Mouse (Mus musculus) stomach, embryonic 15.5 days (tissue): ENCODE results near the gene Slc9a7. TPM values are rescaled to one million over a fixed set of nuclear protein-coding genes. Genes with fewer than 3 reads are reported as not detected.
A peak's percentile ranks its signal among the peaks of the same experiment; 100 is the strongest.

Experiments
- ATAC-seq: fragments of 200-750 bp; cut with Nextera tagmentation; 2 replicates; pipeline ENCODE4 v1.8.0; 2017; ENCODE audit warnings: low read depth, moderate number of reproducible peaks, moderate TSS enrichment; ENCODE audit not compliant: insufficient read depth, low FRiP score
- H3K27ac ChIP-seq: fragments of 300-500 bp; sonication (generic); 2 replicates; pipeline ENCODE4 v1.5.1; 2015; ENCODE audit warnings: mild to moderate bottlenecking, inconsistent platforms
- H3K27me3 ChIP-seq: fragments of 300-500 bp; sonication (generic); replicated peaks from 2 replicates; pipeline ENCODE4 v1.6.1; 2015; ENCODE audit warnings: inconsistent platforms
- H3K36me3 ChIP-seq: fragments of 300-500 bp; sonication (generic); 2 replicates; pipeline ENCODE4 v1.6.1; 2015; ENCODE audit warnings: inconsistent platforms
- H3K4me1 ChIP-seq: fragments of 300-500 bp; sonication (generic); 2 replicates; pipeline ENCODE4 v1.6.1; 2015; ENCODE audit warnings: inconsistent platforms
- H3K4me2 ChIP-seq: fragments of 300-500 bp; sonication (generic); 2 replicates; pipeline ENCODE4 v1.6.1; 2015; ENCODE audit warnings: mild to moderate bottlenecking, inconsistent platforms
- H3K4me3 ChIP-seq: fragments of 300-500 bp; sonication (generic); replicated peaks from 2 replicates; pipeline ENCODE4 v1.5.1; 2015; ENCODE audit warnings: inconsistent platforms
- H3K9ac ChIP-seq: fragments of 300-500 bp; sonication (generic); 2 replicates; pipeline ENCODE4 v1.6.1; 2015; ENCODE audit warnings: inconsistent platforms
- H3K9me3 ChIP-seq: fragments of 300-500 bp; sonication (generic); 2 replicates; pipeline ENCODE4 v1.6.1; 2016; ENCODE audit warnings: inconsistent platforms
- WGBS: fragments of 180-500 bp; shearing (Covaris S2); methylation state at CpG from one replicate; pipeline ENCODE4 v1.1.7; 2015; 5-methylcytosine and 5-hydroxymethylcytosine counted together
- polyA plus RNA-seq: library from polyadenylated mRNA; unstranded; fragments of >200 nt; fragmentation: Nextera tagmentation; extraction: Ambion mirVana; gene quantifications from 2 replicates; pipeline ENCODE4 v1.2.1, GENCODE M21; 2015

The Slc9a7 gene
- polyA plus RNA-seq, result 0.80 and 0.99 TPM in 2 replicates

DNA sequence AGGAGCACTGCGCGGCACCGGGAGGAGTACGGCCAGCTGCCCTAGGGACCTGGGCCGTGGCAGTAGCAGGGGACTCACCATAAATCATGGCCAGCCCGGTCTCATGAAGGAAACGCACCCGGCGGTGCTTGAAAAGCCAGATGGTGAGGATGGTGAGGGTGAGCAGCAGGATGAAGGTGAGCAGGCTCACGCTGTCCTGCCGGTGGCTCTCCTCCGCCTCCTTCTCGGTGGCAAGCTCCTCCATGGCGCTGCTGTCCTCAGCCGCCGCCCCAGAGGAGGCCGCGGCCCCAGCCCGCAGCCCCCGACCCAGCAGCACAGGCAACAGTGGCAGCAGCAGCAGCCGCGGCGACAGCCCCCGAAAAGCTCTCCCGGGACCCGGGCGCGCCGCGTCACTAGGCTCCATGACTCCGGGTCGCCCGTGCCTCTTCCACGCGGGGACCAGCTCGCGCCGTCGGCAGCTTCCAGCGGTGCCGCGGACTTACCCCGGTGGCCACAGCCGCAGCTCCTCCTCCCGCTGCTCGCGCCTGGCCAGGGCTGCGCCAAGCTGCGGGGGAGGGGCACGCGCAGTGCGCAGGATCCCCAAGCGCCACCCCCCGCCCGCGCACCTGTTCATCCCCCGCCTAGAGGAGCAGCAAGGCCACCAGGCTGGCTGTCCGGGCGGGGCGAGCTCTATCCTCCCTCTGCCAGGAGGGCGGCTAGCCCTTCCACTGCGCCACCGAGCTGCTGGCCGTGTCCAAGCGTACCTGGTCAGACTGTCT is at the start of gene Slc9a7:
TSS of gene Slc9a7 (minus strand) at position 526 of the 758 bp plus-strand sequence.
- Histone ChIP-seq H3K36me3 (no peaks in the 10 kb centered on the region), H3K27me3 (no peaks in the 10 kb centered on the region), H3K27ac (no peak within 1 kb of the TSS), H3K9me3 (no peaks in the 10 kb centered on the region), H3K4me3 (peak within 1 kb of the TSS; percentile 48), H3K4me1 (no peaks in the 10 kb centered on the region), H3K4me2 (peak within 1 kb of the TSS; percentile 83), H3K9ac (0 out of 2 replicates have a peak within 1 kb of the TSS, but pooled peaks have one; percentile 19)
- peak; percentile 81; the same call in 1 of the 2 replicates for ATAC-seq
- WGBS, result 14% methylated on average over 54 of the region's 65 CpGs

- no peaks in the 10 kb centered on the region for H3K9me3 ChIP-seq
- H3K9ac ChIP-seq, result no peak overlapping the region
- no peak for ATAC-seq
- no peak overlapping the region for H3K4me3 ChIP-seq
- H3K4me1 ChIP-seq, result no peaks in the 10 kb centered on the region
- H3K27me3 ChIP-seq, result no peaks in the 10 kb centered on the region
- H3K27ac ChIP-seq, result no peak overlapping the region
- H3K4me2 ChIP-seq, result no peak overlapping the region
- WGBS, result 16% methylated on average over 2 of the region's 2 CpGs
- H3K36me3 ChIP-seq, result no peaks in the 10 kb centered on the region
These were observed 44.1 kb upstream of the Slc9a7 start for GRCm38 (mm10) chrX:20335722-20336121.

- no peak for ATAC-seq
- no peak overlapping the region for H3K9ac ChIP-seq
- H3K27ac ChIP-seq, result no peak overlapping the region
- H3K27me3 ChIP-seq, result no peaks in the 10 kb centered on the region
- 47% methylated on average over 1 of the region's 1 CpGs for WGBS
- H3K4me3 ChIP-seq, result no peak overlapping the region
- H3K4me2 ChIP-seq, result no peak overlapping the region
- H3K36me3 ChIP-seq, result no peaks in the 10 kb centered on the region
- H3K9me3 ChIP-seq, result no peaks in the 10 kb centered on the region
- no peaks in the 10 kb centered on the region for H3K4me1 ChIP-seq
These were observed 41.1 kb upstream of the Slc9a7 start for GRCm38 (mm10) chrX:20332756-20333155.

DNA sequence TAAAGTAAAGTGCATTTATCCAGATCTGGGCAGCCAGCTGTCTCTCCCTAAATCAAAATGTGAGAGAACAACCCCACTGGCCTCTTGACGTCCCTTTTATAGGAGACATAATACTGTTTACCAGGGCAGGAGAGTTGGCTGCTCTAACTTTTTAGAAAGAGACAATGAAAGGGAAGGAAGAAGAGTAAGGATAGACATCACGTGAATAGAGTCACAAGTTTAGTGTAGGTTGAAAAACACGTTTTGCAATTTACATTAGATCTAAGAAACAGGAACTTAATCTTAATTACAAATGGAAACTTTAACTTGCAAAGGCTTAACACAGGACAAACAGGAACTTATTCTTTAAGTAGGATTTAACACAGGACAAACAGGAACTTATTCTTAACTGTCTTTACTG is 15.6 kb upstream of the Slc9a7 start:
- no peak for ATAC-seq

GRCm38 (mm10) chrX:20305941-20306340 is 14.3 kb upstream of the Slc9a7 start:
- no peak for ATAC-seq

More for the DNA sequence above, 15.6 kb upstream of the Slc9a7 start:
- WGBS, result 41% methylated on average over 3 of the region's 3 CpGs
- Histone ChIP-seq H3K4me1 (no peaks in the 10 kb centered on the region), H3K36me3 (no peaks in the 10 kb centered on the region), H3K27me3 (no peaks in the 10 kb centered on the region), H3K27ac (no peak overlapping the region), H3K9me3 (no peaks in the 10 kb centered on the region), H3K9ac (no peak overlapping the region), H3K4me3 (no peak overlapping the region), H3K4me2 (no peak overlapping the region)

GRCm38 (mm10) chrX:20303280-20303679 is 11.7 kb upstream of the Slc9a7 start:
- H3K36me3 ChIP-seq, result no peaks in the 10 kb centered on the region
- no peaks in the 10 kb centered on the region for H3K9me3 ChIP-seq
- no peaks in the 10 kb centered on the region for H3K27me3 ChIP-seq
- no peak overlapping the region for H3K9ac ChIP-seq
- no peaks in the 10 kb centered on the region for H3K4me1 ChIP-seq
- H3K27ac ChIP-seq, result no peak overlapping the region
- ATAC-seq, result no peak
- no peak overlapping the region for H3K4me2 ChIP-seq
- H3K4me3 ChIP-seq, result no peak overlapping the region

More at GRCm38 (mm10) chrX:20305941-20306340, 14.3 kb upstream of the Slc9a7 start:
- Histone ChIP-seq H3K27me3 (no peaks in the 10 kb centered on the region), H3K36me3 (no peaks in the 10 kb centered on the region), H3K4me1 (no peaks in the 10 kb centered on the region), H3K9me3 (no peaks in the 10 kb centered on the region), H3K27ac (no peak overlapping the region), H3K4me3 (no peak overlapping the region), H3K4me2 (no peak overlapping the region), H3K9ac (no peak overlapping the region)

DNA sequence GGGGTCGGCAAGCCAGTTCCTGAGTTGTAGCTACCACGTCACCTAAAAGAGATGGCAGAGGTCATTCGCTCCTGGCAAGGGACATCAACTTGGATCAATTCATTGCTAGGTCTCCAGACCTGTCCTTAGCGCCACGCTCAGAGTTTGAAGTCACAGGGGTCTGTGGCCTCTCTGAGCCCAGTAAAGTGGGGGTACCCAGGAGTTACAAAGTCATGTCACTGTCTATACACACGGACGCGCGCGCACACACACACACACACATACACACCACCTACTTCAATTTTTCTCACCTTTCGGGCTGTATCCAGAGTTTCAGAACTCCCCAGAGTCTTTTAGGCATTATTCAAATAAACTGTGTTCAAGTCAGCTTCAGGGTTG is 422 bp upstream of the Slc9a7 start:
- Histone ChIP-seq H3K9ac (no peak overlapping the region), H3K4me1 (no peaks in the 10 kb centered on the region), H3K27me3 (no peaks in the 10 kb centered on the region), H3K4me2 (peak overlapping the region; percentile 83), H3K27ac (no peak overlapping the region), H3K9me3 (no peaks in the 10 kb centered on the region), H3K4me3 (peak overlapping the region; percentile 48), H3K36me3 (no peaks in the 10 kb centered on the region)
- ATAC-seq, result no peak
- 36% methylated on average over 11 of the region's 11 CpGs for WGBS

DNA sequence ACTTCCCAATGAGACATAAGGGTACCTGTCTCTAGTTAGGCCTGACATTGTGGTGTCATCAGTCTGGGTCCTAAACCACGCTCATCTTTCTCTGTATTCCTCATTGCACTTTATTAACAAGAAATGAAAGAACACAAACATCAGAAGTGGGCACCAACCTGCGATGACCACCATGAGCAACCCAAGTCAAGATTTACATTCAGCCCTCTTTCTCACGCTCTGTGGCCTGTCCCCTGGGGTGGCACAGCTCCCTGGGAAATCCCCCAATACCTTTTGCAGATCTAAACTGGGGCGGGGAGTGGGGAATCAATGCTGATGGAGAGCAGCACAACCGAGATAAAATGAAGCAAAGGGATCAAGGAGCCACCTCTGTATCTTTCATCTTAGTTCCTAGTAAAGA is 892 bp downstream of the Slc9a7 start:
- H3K36me3 ChIP-seq, result no peaks in the 10 kb centered on the region
- H3K4me3 ChIP-seq, result peak overlapping the region; percentile 48
- H3K9ac ChIP-seq, result no peak overlapping the region
- no peaks in the 10 kb centered on the region for H3K27me3 ChIP-seq
- no peaks in the 10 kb centered on the region for H3K4me1 ChIP-seq
- WGBS, result 25% methylated on average over 5 of the region's 5 CpGs
- no peaks in the 10 kb centered on the region for H3K9me3 ChIP-seq
- no peak for ATAC-seq
- no peak overlapping the region for H3K27ac ChIP-seq
- H3K4me2 ChIP-seq, result peak overlapping the region; percentile 83

DNA sequence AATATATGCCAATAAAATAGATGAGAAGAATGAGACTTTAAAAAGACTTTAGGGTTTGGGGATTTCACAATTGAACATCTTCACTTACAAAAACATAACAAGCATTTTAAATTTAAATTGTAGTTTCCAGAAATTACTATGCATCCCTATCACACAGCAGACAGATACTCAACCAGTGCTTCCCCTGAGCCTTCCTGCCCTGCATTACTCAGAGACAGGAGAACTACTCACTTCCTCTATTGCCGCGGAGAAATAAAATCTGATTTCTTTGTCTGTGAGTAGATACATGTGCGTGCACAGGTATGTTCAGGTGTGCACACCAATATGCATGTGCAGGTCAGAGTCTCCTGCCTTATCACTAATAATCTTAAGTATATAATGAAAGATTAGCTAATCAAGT is 2.9 kb downstream of the Slc9a7 start:
- Histone ChIP-seq H3K27ac (no peak overlapping the region), H3K4me2 (no peak overlapping the region), H3K4me3 (no peak overlapping the region), H3K27me3 (no peaks in the 10 kb centered on the region), H3K36me3 (no peaks in the 10 kb centered on the region), H3K9me3 (no peaks in the 10 kb centered on the region), H3K4me1 (no peaks in the 10 kb centered on the region), H3K9ac (no peak overlapping the region)
- 77% methylated on average over 3 of the region's 3 CpGs for whole genome bisulfite sequencing
- ATAC-seq, result no peak

DNA sequence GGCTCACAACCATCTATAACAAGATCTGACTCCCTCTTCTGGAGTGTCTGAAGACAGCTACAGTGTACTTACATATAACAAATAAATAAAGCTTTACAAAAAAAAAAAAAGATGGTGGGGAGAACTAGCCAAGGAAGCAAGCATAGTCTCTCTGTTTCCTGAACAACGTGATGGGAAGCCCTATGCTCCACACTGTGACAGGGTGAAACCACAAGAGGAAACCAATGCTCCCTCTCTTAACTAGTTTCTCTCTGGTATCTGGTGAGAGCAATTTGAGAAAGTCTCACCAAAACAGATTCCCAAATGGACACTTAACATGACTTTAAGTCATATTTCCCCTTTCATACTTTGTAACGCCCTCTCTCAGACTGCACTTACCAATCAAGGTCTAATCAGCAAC is 5.4 kb downstream of the Slc9a7 start:
- Histone ChIP-seq H3K36me3 (no peaks in the 10 kb centered on the region), H3K9me3 (no peaks in the 10 kb centered on the region), H3K27me3 (no peaks in the 10 kb centered on the region), H3K27ac (no peak overlapping the region), H3K4me2 (no peak overlapping the region), H3K9ac (no peak overlapping the region), H3K4me3 (no peak overlapping the region), H3K4me1 (no peaks in the 10 kb centered on the region)
- no peak for ATAC-seq
- 65% methylated on average over 2 of the region's 2 CpGs for WGBS

DNA sequence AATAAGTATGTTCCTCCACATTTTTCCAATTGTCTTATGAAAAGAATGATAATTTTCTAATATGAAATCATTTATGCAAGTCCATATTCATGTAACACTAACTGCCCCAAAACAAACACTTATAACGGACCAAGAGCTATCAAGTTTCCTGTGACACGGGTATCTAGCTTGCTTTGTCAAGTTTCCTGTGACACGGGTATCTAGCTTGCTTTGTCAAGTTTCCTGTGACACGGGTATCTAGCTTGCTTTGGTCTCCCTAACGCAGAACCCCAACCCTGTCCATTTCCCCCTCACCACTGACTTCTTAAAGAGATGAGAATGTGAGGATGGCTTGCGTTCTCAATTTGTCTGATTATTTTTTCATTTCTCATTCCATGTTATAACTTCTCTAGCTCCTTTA is 12.2 kb downstream of the Slc9a7 start:
- H3K4me3 ChIP-seq, result no peak overlapping the region
- H3K9me3 ChIP-seq, result no peaks in the 10 kb centered on the region
- H3K9ac ChIP-seq, result no peak overlapping the region
- H3K27me3 ChIP-seq, result no peaks in the 10 kb centered on the region
- no peak overlapping the region for H3K4me2 ChIP-seq
- H3K36me3 ChIP-seq, result no peaks in the 10 kb centered on the region
- no peak overlapping the region for H3K27ac ChIP-seq
- no peak for ATAC-seq
- H3K4me1 ChIP-seq, result no peaks in the 10 kb centered on the region
- WGBS, result 77% methylated on average over 6 of the region's 6 CpGs

DNA sequence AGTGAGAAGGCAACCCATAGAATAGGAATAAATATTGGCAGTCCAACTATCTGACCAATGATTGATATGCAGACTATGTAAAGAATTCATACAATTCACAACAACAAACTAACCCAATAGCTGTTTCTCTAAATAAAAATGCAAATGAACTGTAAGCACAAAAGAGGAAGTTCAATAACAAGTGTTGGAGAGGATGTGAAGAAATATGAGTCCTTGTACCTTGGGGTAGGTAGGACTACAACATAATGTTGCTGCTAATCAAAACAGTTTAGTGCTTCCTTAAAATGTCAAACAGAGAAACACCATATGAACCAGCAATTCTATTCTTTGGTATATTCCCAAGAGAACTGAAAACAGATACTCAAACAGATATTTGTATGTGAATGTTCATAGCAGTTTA is 17.8 kb downstream of the Slc9a7 start:
- Histone ChIP-seq H3K36me3 (no peaks in the 10 kb centered on the region), H3K9ac (no peak overlapping the region), H3K27me3 (no peaks in the 10 kb centered on the region), H3K9me3 (no peaks in the 10 kb centered on the region), H3K4me1 (no peaks in the 10 kb centered on the region), H3K27ac (no peak overlapping the region), H3K4me3 (no peak overlapping the region), H3K4me2 (no peak overlapping the region)
- no peak for ATAC-seq

- no peak for ATAC-seq
- Histone ChIP-seq H3K27ac (no peak overlapping the region), H3K4me1 (no peaks in the 10 kb centered on the region), H3K9ac (no peak overlapping the region), H3K4me3 (no peak overlapping the region), H3K36me3 (no peaks in the 10 kb centered on the region), H3K27me3 (no peaks in the 10 kb centered on the region), H3K4me2 (no peak overlapping the region), H3K9me3 (no peaks in the 10 kb centered on the region)
- WGBS, result 28% methylated on average over 1 of the region's 1 CpGs
These were observed 19.6 kb downstream of the Slc9a7 start for GRCm38 (mm10) chrX:20271980-20272379.
